Mouse (Mus musculus): Measurements from ENCODE around the gene Ninj2. TPM values are rescaled to one million over a fixed set of nuclear protein-coding genes. Genes with fewer than 3 reads are reported as not detected.
A peak's percentile ranks its signal among the peaks of the same experiment; 100 is the strongest.

Ninj2 gene
- polyA plus RNA-seq, 1 experiment from 2014 or later: not detected

DNA sequence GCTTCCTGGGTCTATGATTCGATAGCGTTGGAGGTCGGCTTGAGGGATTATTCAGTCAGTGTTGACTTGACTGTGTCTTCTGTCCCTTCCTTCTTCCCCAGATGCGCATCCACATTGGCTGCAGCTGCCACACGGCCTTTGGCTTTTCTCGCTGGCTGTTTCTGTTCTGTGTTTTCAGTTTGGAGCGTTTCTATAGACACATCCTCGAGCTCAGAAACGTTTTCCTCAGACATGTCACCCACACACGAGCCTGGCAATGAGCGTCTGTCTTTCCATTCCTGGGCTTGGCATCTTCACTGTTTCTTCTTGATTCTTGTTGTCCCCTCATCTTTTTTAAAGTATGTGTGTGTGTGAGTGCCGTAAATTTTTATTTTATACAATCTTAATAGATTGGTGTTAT is 8.1 kb downstream of the Ninj2 start:
- no peak overlapping the region for H3K4me2 ChIP-seq (replicated peaks)
- H3K9ac ChIP-seq: no peak overlapping the region
- H3K36me3 ChIP-seq: no peaks in the 10 kb centered on the region
- no peaks in the 10 kb centered on the region for H3K27me3 ChIP-seq
- H3K4me1 ChIP-seq: no peaks in the 10 kb centered on the region
- ATAC-seq (ENCODE audit: low FRiP score): no peak
- no peaks in the 10 kb centered on the region for H3K9me3 ChIP-seq (replicated peaks)
- WGBS: 85% methylated on average over 12 of the region's 12 CpGs
- no peak overlapping the region for H3K4me3 ChIP-seq
- H3K27ac ChIP-seq: no peak overlapping the region

DNA sequence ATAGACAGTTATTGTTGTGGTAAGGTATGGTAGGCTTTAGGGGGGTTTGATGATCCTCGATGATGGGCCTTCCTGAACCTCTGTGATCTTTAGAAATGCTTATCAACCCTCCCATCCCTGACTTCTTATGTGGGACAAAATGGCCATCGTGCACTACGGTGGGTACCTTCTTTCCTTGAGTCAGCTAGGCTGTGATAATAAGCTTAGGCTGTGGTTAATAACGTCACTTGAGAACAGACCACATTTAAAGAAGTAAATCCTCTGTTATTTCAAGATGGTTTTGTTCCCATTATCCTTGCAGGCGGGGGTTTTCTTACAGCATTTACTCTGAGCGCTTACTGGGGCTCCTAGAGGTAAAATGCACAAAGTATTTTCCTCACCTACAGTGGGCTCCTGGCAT is 8.8 kb downstream of the Ninj2 start:
- no peak overlapping the region for H3K9ac ChIP-seq
- H3K27ac ChIP-seq: no peak overlapping the region
- H3K4me2 ChIP-seq (replicated peaks): no peak overlapping the region
- H3K4me3 ChIP-seq: no peak overlapping the region
- no peaks in the 10 kb centered on the region for H3K4me1 ChIP-seq
- H3K27me3 ChIP-seq: no peaks in the 10 kb centered on the region
- ATAC-seq (ENCODE audit: low FRiP score): no peak
- H3K9me3 ChIP-seq (replicated peaks): no peaks in the 10 kb centered on the region
- no peaks in the 10 kb centered on the region for H3K36me3 ChIP-seq
- WGBS: 91% methylated on average over 6 of the region's 6 CpGs

GRCm38 (mm10) chr6:120103104-120103503 is 10.0 kb downstream of the Ninj2 start:
- 64% methylated on average over 1 of the region's 1 CpGs for WGBS

DNA sequence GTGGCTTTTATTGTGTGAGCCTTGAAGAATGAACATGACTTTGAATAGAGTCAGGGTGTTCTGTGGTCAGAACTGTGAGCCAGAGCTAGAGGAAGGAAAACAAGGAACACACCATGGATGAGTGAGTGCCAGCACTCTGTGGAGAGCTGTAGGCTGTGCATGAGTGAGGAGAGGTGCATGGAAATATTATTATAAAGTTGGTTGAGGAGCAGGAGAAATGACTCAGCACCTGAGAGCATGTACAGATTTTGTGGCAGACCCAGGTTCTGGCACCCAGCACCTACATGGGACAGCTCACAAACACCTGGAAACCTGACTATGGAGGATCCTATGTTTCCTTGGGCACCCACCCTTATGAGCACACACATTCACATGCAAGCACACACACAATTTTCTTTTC is 11.9 kb downstream of the Ninj2 start:
- H3K4me1 ChIP-seq: no peaks in the 10 kb centered on the region
- no peak overlapping the region for H3K9ac ChIP-seq
- no peak overlapping the region for H3K4me2 ChIP-seq (replicated peaks)
- no peaks in the 10 kb centered on the region for H3K9me3 ChIP-seq (replicated peaks)
- ATAC-seq (ENCODE audit: low FRiP score): no peak
- no peak overlapping the region for H3K4me3 ChIP-seq
- no peaks in the 10 kb centered on the region for H3K36me3 ChIP-seq
- no peaks in the 10 kb centered on the region for H3K27me3 ChIP-seq
- no peak overlapping the region for H3K27ac ChIP-seq

More at GRCm38 (mm10) chr6:120103104-120103503, 10.0 kb downstream of the Ninj2 start:
- Histone ChIP-seq H3K4me2 (replicated peaks) (no peak overlapping the region), H3K4me3 (no peak overlapping the region), H3K36me3 (no peaks in the 10 kb centered on the region), H3K4me1 (no peaks in the 10 kb centered on the region), H3K9ac (no peak overlapping the region), H3K9me3 (replicated peaks) (no peaks in the 10 kb centered on the region), H3K27me3 (no peaks in the 10 kb centered on the region), H3K27ac (no peak overlapping the region)
- no peak for ATAC-seq (ENCODE audit: low FRiP score)

DNA sequence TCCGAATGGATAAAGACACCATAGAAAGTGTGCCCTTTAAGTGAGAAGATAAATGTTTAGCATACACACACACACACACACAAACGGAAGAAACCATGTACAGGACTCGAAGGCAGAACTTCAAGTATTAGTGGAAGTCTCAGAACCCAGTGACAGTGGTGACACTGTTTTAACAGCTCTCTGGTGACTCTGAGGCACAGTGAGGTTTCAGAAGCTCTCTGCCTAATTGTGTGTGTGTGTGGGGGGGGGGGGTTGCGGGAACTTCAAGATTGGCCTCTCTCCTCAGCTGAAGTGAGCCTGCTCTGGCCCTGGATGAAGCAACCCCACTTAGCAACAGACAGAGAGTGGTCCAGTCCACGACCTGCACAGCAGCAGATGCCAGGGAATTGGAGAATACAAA is 14.4 kb downstream of the Ninj2 start:
- 74% methylated on average over 5 of the region's 5 CpGs for WGBS

DNA sequence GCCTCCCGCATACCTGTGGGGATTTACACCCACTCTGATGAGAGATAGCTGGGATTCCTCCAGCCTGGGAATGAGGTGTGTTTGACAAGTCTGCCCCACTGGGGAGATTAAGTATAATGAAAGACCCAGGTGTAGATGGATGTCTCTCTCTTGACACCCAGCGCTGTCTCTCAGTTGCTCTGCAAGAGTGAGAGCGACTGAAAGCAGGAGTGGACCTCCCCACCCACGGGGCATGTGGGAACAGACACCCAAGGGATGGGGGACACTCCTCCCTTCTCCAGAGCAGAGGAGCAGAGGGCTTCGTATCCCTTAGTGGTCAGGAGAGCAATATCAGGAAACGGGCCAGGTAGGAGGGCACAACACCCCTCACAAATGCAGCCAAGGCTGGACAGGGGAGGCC is 14.9 kb downstream of the Ninj2 start:
- Histone ChIP-seq H3K27me3 (no peaks in the 10 kb centered on the region), H3K36me3 (no peaks in the 10 kb centered on the region), H3K4me3 (no peak overlapping the region), H3K4me1 (peaks cover 19% of the 10 kb centered on the region), H3K27ac (no peak overlapping the region), H3K9ac (no peak overlapping the region), H3K4me2 (replicated peaks) (no peak overlapping the region), H3K9me3 (replicated peaks) (no peaks in the 10 kb centered on the region)
- ATAC-seq (ENCODE audit: low FRiP score): no peak
- 69% methylated on average over 6 of the region's 6 CpGs for WGBS

More for the DNA sequence above, 14.4 kb downstream of the Ninj2 start:
- Histone ChIP-seq H3K27me3 (no peaks in the 10 kb centered on the region), H3K36me3 (no peaks in the 10 kb centered on the region), H3K4me2 (replicated peaks) (no peak overlapping the region), H3K9me3 (replicated peaks) (no peaks in the 10 kb centered on the region), H3K9ac (no peak overlapping the region), H3K4me3 (no peak overlapping the region), H3K27ac (no peak overlapping the region), H3K4me1 (peaks cover 16% of the 10 kb centered on the region)
- no peak for ATAC-seq (ENCODE audit: low FRiP score)

GRCm38 (mm10) chr6:120109173-120109572 is 16.0 kb downstream of the Ninj2 start:
- Histone ChIP-seq H3K4me3 (no peak overlapping the region), H3K27ac (no peak overlapping the region), H3K27me3 (no peaks in the 10 kb centered on the region), H3K9me3 (replicated peaks) (no peaks in the 10 kb centered on the region), H3K36me3 (no peaks in the 10 kb centered on the region), H3K4me2 (replicated peaks) (no peak overlapping the region), H3K4me1 (peaks cover 19% of the 10 kb centered on the region), H3K9ac (no peak overlapping the region)
- ATAC-seq (ENCODE audit: low FRiP score): no peak
- 20% methylated on average over 6 of the region's 7 CpGs for WGBS

- Histone ChIP-seq H3K36me3 (no peaks in the 10 kb centered on the region), H3K27ac (no peak overlapping the region), H3K4me2 (replicated peaks) (no peak overlapping the region), H3K9me3 (replicated peaks) (no peaks in the 10 kb centered on the region), H3K9ac (no peak overlapping the region), H3K27me3 (no peaks in the 10 kb centered on the region), H3K4me1 (peaks cover 21% of the 10 kb centered on the region), H3K4me3 (no peak overlapping the region)
- WGBS: 83% methylated on average over 5 of the region's 5 CpGs
- ATAC-seq (ENCODE audit: low FRiP score): no peak
Observed at GRCm38 (mm10) chr6:120109932-120110331, 16.8 kb downstream of the Ninj2 start.

GRCm38 (mm10) chr6:120110738-120111409 is 17.7 kb downstream of the Ninj2 start:
- no peak overlapping the region for H3K4me3 ChIP-seq
- no peaks in the 10 kb centered on the region for H3K27me3 ChIP-seq
- ATAC-seq (ENCODE audit: low FRiP score): no peak
- WGBS: 77% methylated on average over 7 of the region's 7 CpGs
- H3K27ac ChIP-seq: no peak overlapping the region
- no peaks in the 10 kb centered on the region for H3K36me3 ChIP-seq
- peaks cover 24% of the 10 kb centered on the region for H3K4me1 ChIP-seq
- no peaks in the 10 kb centered on the region for H3K9me3 ChIP-seq (replicated peaks)
- no peak overlapping the region for H3K4me2 ChIP-seq (replicated peaks)
- no peak overlapping the region for H3K9ac ChIP-seq

GRCm38 (mm10) chr6:120111410-120111783 is 18.2 kb downstream of the Ninj2 start:
- Histone ChIP-seq H3K9me3 (replicated peaks) (no peaks in the 10 kb centered on the region), H3K4me1 (peaks cover 24% of the 10 kb centered on the region), H3K36me3 (no peaks in the 10 kb centered on the region), H3K4me3 (no peak overlapping the region), H3K4me2 (replicated peaks) (no peak overlapping the region), H3K27ac (no peak overlapping the region; the same call in 1 of the 2 replicates), H3K9ac (no peak overlapping the region), H3K27me3 (no peaks in the 10 kb centered on the region)
- ATAC-seq (ENCODE audit: low FRiP score): no peak
- 67% methylated on average over 3 of the region's 3 CpGs for WGBS

- H3K27ac ChIP-seq: peak overlapping the region; percentile 82
- H3K4me1 ChIP-seq: peaks cover 24% of the 10 kb centered on the region
- H3K4me3 ChIP-seq: peak overlapping the region; percentile 12
- 0 out of 2 replicates have a peak overlapping the region, but pooled peaks have one; percentile 1 for H3K9ac ChIP-seq
- H3K4me2 ChIP-seq (replicated peaks): peak overlapping the region; percentile 49
- H3K27me3 ChIP-seq: no peaks in the 10 kb centered on the region
- 6% methylated on average over 21 of the region's 22 CpGs for WGBS
- ATAC-seq (ENCODE audit: low FRiP score): peak; percentile 94
- H3K9me3 ChIP-seq (replicated peaks): no peaks in the 10 kb centered on the region
- no peaks in the 10 kb centered on the region for H3K36me3 ChIP-seq
Observed at GRCm38 (mm10) chr6:120111984-120112803, 19.0 kb downstream of the Ninj2 start.

DNA sequence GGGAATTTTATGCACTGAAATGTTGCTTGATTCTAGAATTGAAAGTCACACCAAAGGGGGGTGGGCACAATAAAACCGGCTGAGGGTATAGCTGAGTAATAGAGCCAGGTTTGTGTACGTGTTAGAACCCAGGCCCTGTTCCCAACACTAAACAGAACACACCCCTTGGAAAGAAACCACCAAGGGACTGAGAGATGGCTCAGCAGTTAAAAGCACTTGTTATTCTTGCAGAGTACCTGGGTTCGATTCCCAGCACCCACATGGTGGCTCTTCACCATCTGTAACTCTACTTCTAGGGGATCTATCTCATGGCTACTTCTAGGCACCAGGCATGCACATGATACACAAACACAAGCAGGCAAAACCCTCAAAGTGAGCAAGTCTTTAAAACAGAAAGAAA is 20.7 kb downstream of the Ninj2 start:
- WGBS: 90% methylated on average over 3 of the region's 3 CpGs
- Histone ChIP-seq H3K9me3 (replicated peaks) (no peaks in the 10 kb centered on the region), H3K4me1 (peaks cover 24% of the 10 kb centered on the region), H3K9ac (no peak overlapping the region), H3K27me3 (no peaks in the 10 kb centered on the region), H3K4me2 (replicated peaks) (no peak overlapping the region), H3K36me3 (no peaks in the 10 kb centered on the region), H3K4me3 (no peak overlapping the region), H3K27ac (no peak overlapping the region)
- ATAC-seq (ENCODE audit: low FRiP score): no peak

- no peak for ATAC-seq (ENCODE audit: low FRiP score)
- H3K9ac ChIP-seq: no peak overlapping the region
- no peak overlapping the region for H3K4me3 ChIP-seq
- no peaks in the 10 kb centered on the region for H3K9me3 ChIP-seq (replicated peaks)
- no peak overlapping the region for H3K27ac ChIP-seq
- 42% methylated on average over 1 of the region's 1 CpGs for WGBS
- H3K4me1 ChIP-seq: peaks cover 24% of the 10 kb centered on the region
- H3K36me3 ChIP-seq: no peaks in the 10 kb centered on the region
- no peak overlapping the region for H3K4me2 ChIP-seq (replicated peaks)
- no peaks in the 10 kb centered on the region for H3K27me3 ChIP-seq
Observed at GRCm38 (mm10) chr6:120114271-120114670, 21.1 kb downstream of the Ninj2 start.
